Mouse (Mus musculus) monocyte, adult 59 days (primary cell): ENCODE results near the gene Sema4d. TPM values are rescaled to one million over a fixed set of nuclear protein-coding genes. Genes with fewer than 3 reads are reported as not detected.

Source experiments
- total RNA-seq, 2 experiments: library from RNA; stranded (reverse); gene quantifications; one replicate each; pipeline ENCODE4 v1.2.4; 2023

The Sema4d gene
- total RNA-seq, result 100 to 1,000 TPM; 354 to 390 TPM

GRCm38 (mm10) chr13:51793425-51793891, at the start of gene Sema4d:
TSS of gene Sema4d (minus strand) at chr13:51793747.

DNA sequence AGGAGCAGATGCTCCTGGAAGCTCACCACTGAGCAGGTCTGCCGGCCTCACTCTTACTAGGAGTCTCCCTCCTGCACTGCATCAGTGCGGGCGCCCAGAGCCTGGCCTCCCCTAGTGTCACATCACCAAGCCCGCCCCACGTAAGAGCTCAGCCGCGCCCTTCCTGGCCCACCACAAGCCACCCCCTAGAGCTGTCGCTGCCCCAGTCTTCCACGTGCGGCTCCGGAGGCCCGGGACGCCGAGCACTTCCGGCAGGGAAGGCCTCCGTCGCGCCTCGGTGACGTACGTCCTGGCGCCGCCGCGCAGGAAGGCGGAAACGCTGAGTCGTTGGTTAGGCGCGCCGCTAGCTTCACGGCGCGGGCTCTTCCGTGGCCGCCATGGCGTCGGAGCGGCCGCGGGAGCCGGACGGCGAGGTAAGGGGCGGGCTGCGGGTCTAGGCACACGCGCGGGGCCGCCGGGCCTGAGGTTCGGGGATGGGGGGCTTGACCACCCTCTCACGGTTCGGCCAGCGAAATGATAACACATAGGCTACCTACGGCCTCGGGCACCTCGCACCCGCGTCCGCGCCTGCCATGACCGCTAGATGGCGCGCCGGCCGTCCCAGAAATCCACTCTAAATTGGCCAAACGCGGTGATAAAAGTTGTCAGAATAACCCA, 142.0 kb downstream of the Sema4d start, which contains the start of gene Secisbp2:
Secisbp2 (plus strand) TSS at position 290 of the 657 bp plus-strand sequence.

GRCm38 (mm10) chr13:51644829-51645789, 148.4 kb downstream of the Sema4d start, which contains the start of gene Cks2:
TSS of gene Cks2 (plus strand) at chr13:51645232.

Other genes with a start within 250 kb of the Sema4d start
- not detected for gene Shc3, start 224.3 kb downstream of the Sema4d start, total RNA-seq
- gene Cks2, start 148.5 kb downstream of the Sema4d start, total RNA-seq, result 10 to 100 TPM; 34.9 to 39.6 TPM
- gene Secisbp2, start 142.1 kb downstream of the Sema4d start, total RNA-seq, result 10 to 100 TPM; 63.0 to 63.1 TPM
- gene Gadd45g, start 52.9 kb upstream of the Sema4d start, total RNA-seq, result 10 to 100 TPM in 1 of 2 experiments, 1 to 10 TPM in 1; 10.0 to 13.7 TPM